Mouse (Mus musculus): Measurements from ENCODE around the gene Bmper.

Bmper gene

GRCm38 (mm10) chr9:23222841-23223548, at the start of gene Bmper:
Bmper (plus strand) TSS chr9:23223076.
- peak; percentile 28 for DNase-seq

- no peak for DNase-seq
Measured at GRCm38 (mm10) chr9:23177476-23177875, 45.4 kb upstream of the Bmper start.

GRCm38 (mm10) chr9:23187181-23187580, 35.7 kb upstream of the Bmper start:
- no peak for DNase-seq

- DNase-seq = no peak
Measured at GRCm38 (mm10) chr9:23188136-23188535, 34.7 kb upstream of the Bmper start.

- no peak for DNase-seq
Measured at GRCm38 (mm10) chr9:23190950-23191349, 31.9 kb upstream of the Bmper start.

GRCm38 (mm10) chr9:23191431-23191830, 31.4 kb upstream of the Bmper start:
- no peak for DNase-seq

- DNase-seq = no peak
Measured at GRCm38 (mm10) chr9:23192567-23193331, 30.1 kb upstream of the Bmper start.

GRCm38 (mm10) chr9:23198996-23199395, 23.9 kb upstream of the Bmper start:
- DNase-seq = no peak

- no peak for DNase-seq
Measured at GRCm38 (mm10) chr9:23199841-23200240, 23.0 kb upstream of the Bmper start.

- no peak for DNase-seq
Measured at GRCm38 (mm10) chr9:23200828-23201227, 22.0 kb upstream of the Bmper start.

- no peak for DNase-seq
Measured at GRCm38 (mm10) chr9:23202431-23202830, 20.4 kb upstream of the Bmper start.

- DNase-seq = no peak
Measured at GRCm38 (mm10) chr9:23204339-23205288, 18.3 kb upstream of the Bmper start.

- no peak for DNase-seq
Measured at GRCm38 (mm10) chr9:23205304-23205703, 17.6 kb upstream of the Bmper start.

- DNase-seq = no peak
Measured at GRCm38 (mm10) chr9:23205757-23206156, 17.1 kb upstream of the Bmper start.

GRCm38 (mm10) chr9:23206181-23206580, 16.7 kb upstream of the Bmper start:
- no peak for DNase-seq

- DNase-seq = peak; percentile 64
Measured at GRCm38 (mm10) chr9:23212303-23212702, 10.6 kb upstream of the Bmper start.

- DNase-seq = no peak
Measured at GRCm38 (mm10) chr9:23219754-23220153, 3.1 kb upstream of the Bmper start.

GRCm38 (mm10) chr9:23221976-23222375, 900 bp upstream of the Bmper start:
- DNase-seq = no peak

- no peak for DNase-seq
Measured at GRCm38 (mm10) chr9:23222492-23222840, 410 bp upstream of the Bmper start.

GRCm38 (mm10) chr9:23223549-23224077, 737 bp downstream of the Bmper start:
- peak; percentile 4 for DNase-seq

GRCm38 (mm10) chr9:23233464-23234121, 10.7 kb downstream of the Bmper start:
- no peak for DNase-seq

GRCm38 (mm10) chr9:23235368-23236002, 12.6 kb downstream of the Bmper start:
- no peak for DNase-seq
